Mouse (Mus musculus) testis, adult 2 months (tissue): ENCODE results near the gene Nsun2. TPM values are rescaled to one million over a fixed set of nuclear protein-coding genes. Genes with fewer than 3 reads are reported as not detected.

Experiments
- H3K27ac ChIP-seq: fragments of 200-500 bp; 2 replicates; pipeline ENCODE4 v1.5.1; 2012; ENCODE audit warnings: low read depth, low read length; ENCODE audit not compliant: control insufficient read depth, insufficient read depth
- H3K27me3 ChIP-seq: fragments of 200-500 bp; 2 replicates; pipeline ENCODE4 v1.6.1; 2012; ENCODE audit warnings: mild to moderate bottlenecking, low read length, moderate library complexity; ENCODE audit not compliant: control insufficient read depth, insufficient read depth
- H3K36me3 ChIP-seq: fragments of 200-500 bp; 2 replicates; pipeline ENCODE4 v1.6.1; 2012; ENCODE audit warnings: mild to moderate bottlenecking, low read length; ENCODE audit not compliant: control insufficient read depth, insufficient read depth
- H3K4me1 ChIP-seq: fragments of 200-500 bp; 2 replicates; pipeline ENCODE4 v1.6.1; 2012; ENCODE audit warnings: low read length; ENCODE audit not compliant: control insufficient read depth, insufficient read depth
- H3K4me3 ChIP-seq: fragments of 200-500 bp; 2 replicates; pipeline ENCODE4 v1.5.1; 2012; ENCODE audit warnings: low read depth, mild to moderate bottlenecking, low read length, moderate library complexity, mixed read lengths; ENCODE audit not compliant: control insufficient read depth
- CTCF ChIP-seq: fragments of 200-500 bp; IDR thresholded peaks from 2 replicates; pipeline ENCODE4 v1.5.1; 2012; ENCODE audit warnings: low read depth, mild to moderate bottlenecking, inconsistent platforms, low read length, moderate library complexity; ENCODE audit not compliant: control insufficient read depth, insufficient read depth, insufficient replicate concordance
- POLR2A ChIP-seq: fragments of 200-500 bp; IDR thresholded peaks from 2 replicates; pipeline ENCODE4 v1.6.1; 2012; ENCODE audit warnings: low read depth, mild to moderate bottlenecking, inconsistent platforms, low read length, moderate library complexity; ENCODE audit not compliant: control insufficient read depth
- polyA plus RNA-seq: library from polyadenylated mRNA; depleted of rRNA; stranded (reverse); fragments of >200 nt; gene quantifications from 2 replicates; pipeline ENCODE4 v1.2.3, GENCODE M21; 2012

Nsun2 gene
- polyA plus RNA-seq, 1 experiment = 182 TPM

DNA sequence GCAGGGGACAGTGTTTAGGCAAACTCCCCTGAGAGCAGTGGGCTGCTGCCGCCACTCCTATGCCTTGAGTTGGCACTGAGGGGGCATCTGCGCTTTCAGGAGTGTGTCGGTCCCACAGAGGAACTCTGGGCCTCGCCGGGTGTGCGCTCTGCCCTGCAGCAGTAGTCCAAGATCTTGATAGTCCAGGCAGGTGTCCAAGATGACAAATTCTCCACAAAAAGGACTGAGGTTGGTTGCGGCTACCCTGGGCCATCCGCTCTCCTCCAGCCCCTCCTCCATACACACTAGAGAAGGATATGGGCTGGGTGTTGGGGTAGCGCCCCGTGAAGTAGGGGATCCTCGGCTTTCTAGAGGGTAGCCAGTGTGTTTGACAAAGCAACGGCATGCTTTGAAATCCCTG is 10.0 kb downstream of the Nsun2 start:
- no peaks in the 10 kb centered on the region for H3K27me3 ChIP-seq
- no peak overlapping the region for H3K27ac ChIP-seq
- H3K36me3 ChIP-seq = no peaks in the 10 kb centered on the region
- no peak for TF ChIP-seq POLR2A
- no peak for TF ChIP-seq CTCF
- H3K4me3 ChIP-seq = no peak overlapping the region
- peaks cover 3% of the 10 kb centered on the region for H3K4me1 ChIP-seq

DNA sequence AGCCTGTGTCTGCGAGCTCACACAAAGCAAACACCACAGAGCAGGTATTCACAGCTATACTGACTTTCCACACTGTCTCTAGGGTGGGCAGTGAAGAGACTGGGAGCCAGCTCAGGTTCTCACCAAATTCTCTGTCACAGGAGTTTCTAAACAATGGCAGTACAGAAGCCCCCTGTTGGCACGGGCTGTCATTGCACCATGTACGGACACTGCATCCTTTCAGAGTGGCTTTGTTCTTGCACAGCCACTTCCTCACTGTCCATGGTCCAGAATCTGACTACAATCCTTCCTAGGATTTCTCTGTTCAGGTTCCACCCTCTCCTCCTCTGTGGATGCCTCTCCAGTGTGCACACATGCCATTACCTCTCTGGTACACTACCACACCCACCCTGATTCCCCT is 11.5 kb downstream of the Nsun2 start:
- TF ChIP-seq CTCF (no peak), POLR2A (no peak)
- Histone ChIP-seq H3K27me3 (no peaks in the 10 kb centered on the region), H3K4me3 (no peak overlapping the region), H3K4me1 (peaks cover 3% of the 10 kb centered on the region), H3K27ac (no peak overlapping the region), H3K36me3 (no peaks in the 10 kb centered on the region)

GRCm38 (mm10) chr13:69547488-69548180 is 14.1 kb downstream of the Nsun2 start:
- Histone ChIP-seq H3K27me3 (no peaks in the 10 kb centered on the region), H3K4me3 (no peak overlapping the region), H3K36me3 (no peaks in the 10 kb centered on the region), H3K27ac (no peak overlapping the region), H3K4me1 (peaks cover 3% of the 10 kb centered on the region)
- no peak for TF ChIP-seq CTCF
- TF ChIP-seq POLR2A = no peak

DNA sequence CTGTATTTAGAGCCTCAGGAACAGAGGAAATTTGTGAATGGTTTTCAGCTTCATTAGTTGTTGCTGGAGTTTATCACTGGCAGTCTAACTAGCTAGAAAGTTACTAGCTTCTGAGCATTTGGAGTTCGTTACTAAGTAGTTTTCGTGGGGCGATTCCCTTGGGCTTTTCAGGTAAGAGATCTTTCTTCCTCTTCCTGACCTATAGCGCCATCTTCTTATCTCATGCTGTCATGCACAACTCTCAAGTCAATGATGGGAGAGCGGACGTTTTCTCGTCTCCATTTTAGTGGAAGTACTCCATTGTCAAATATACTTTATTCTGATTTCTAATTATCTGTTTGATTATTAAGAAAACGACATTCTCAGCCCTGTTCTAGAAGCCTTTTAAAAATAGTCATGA is 16.4 kb downstream of the Nsun2 start:
- TF ChIP-seq POLR2A = no peak
- no peak for TF ChIP-seq CTCF
- Histone ChIP-seq H3K4me3 (no peak overlapping the region), H3K27ac (no peak overlapping the region), H3K36me3 (no peaks in the 10 kb centered on the region), H3K27me3 (no peaks in the 10 kb centered on the region), H3K4me1 (peaks cover 5% of the 10 kb centered on the region)

GRCm38 (mm10) chr13:69550831-69551230 is 17.3 kb downstream of the Nsun2 start:
- no peak overlapping the region for H3K27ac ChIP-seq
- H3K4me1 ChIP-seq = peaks cover 8% of the 10 kb centered on the region
- no peaks in the 10 kb centered on the region for H3K36me3 ChIP-seq
- H3K27me3 ChIP-seq = no peaks in the 10 kb centered on the region
- no peak overlapping the region for H3K4me3 ChIP-seq
- TF ChIP-seq POLR2A (no peak), CTCF (no peak)

DNA sequence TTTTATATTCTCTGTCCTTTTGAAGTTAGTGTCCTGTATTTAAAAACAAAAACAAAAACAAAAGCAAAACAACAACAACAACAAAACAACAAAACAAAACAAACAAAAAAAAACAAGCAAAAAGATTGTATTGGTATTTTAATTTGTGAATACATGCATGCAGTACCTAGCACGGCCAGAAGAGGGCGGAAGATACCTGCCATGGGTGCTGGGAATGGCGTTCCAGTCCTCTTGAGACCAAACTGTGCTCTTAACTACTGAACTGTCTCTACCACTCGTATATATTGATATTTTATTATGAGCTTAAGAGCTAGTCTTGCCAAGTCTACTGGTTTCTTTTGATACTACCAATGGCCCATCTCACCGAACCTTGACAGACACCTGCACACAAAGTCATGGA is 19.5 kb downstream of the Nsun2 start:
- H3K27me3 ChIP-seq = no peaks in the 10 kb centered on the region
- no peak overlapping the region for H3K27ac ChIP-seq
- TF ChIP-seq CTCF (peak; percentile 87; the same call in 1 of the 2 replicates), POLR2A (no peak)
- no peak overlapping the region for H3K4me3 ChIP-seq
- H3K4me1 ChIP-seq = peaks cover 8% of the 10 kb centered on the region
- no peaks in the 10 kb centered on the region for H3K36me3 ChIP-seq

DNA sequence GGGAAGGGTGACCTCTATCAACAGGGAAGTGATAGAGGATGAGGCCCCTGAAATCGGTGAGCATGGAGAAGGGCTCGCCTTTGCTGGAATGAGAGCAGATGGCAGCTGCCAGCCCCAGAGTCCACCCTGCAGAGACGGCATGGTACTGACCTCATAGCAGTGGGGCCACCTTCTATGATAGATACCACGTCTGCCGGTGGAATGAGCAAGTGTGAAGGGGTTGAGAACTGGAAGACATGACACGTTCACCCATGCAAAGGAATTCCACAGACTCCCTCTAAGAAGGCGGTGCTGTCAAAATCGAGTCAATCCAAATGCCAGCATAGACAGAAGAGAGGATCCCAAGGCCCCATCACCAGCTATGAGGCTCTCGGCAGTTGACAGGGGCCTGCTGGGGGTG is 20.7 kb downstream of the Nsun2 start:
- no peaks in the 10 kb centered on the region for H3K36me3 ChIP-seq
- no peak overlapping the region for H3K27ac ChIP-seq
- H3K4me1 ChIP-seq = peaks cover 8% of the 10 kb centered on the region
- TF ChIP-seq POLR2A (no peak), CTCF (no peak)
- H3K27me3 ChIP-seq = no peaks in the 10 kb centered on the region
- H3K4me3 ChIP-seq = no peak overlapping the region
